11 mouse cellular contexts compared by ENCODE assay signal in genomic region chr10:66968541-66968940, GRCm38 (mm10).
DNase-seq lines count a peak whose midpoint lies in the region; ATAC-seq and TF ChIP-seq lines count a peak whose summit lies in the region.
"Had no signal": no experiment of that assay in that cellular context is flagged by ENCODE, and none has a peak within 500 bp of the region (broad histone marks: within the 10 kb centered on the region; RNA-seq: fewer than 3 reads in every experiment).

No protein-coding gene starts in this region.

- no peak overlapping the region for H3K9ac ChIP-seq in midbrain, embryonic 11.5 days (ENCODE audit: low read length)
- no peak overlapping the region for H3K9ac ChIP-seq in midbrain, embryonic 16.5 days (ENCODE audit: low read depth, low read length)
- H3K9ac ChIP-seq in midbrain, embryonic 14.5 days (replicated peaks; ENCODE audit: low read length) = no peak overlapping the region

- no peaks in the 10 kb centered on the region for H3K36me3 ChIP-seq in midbrain, embryonic 11.5 days (ENCODE audit: control insufficient read depth, insufficient read depth, low read length)
- H3K36me3 ChIP-seq in midbrain, embryonic 16.5 days (ENCODE audit: control insufficient read depth, insufficient read depth, low read length) = no peaks in the 10 kb centered on the region
- no peaks in the 10 kb centered on the region for H3K36me3 ChIP-seq in kidney, adult 2 months (ENCODE audit: control insufficient read depth, insufficient read depth, low read length)
- no peaks in the 10 kb centered on the region for H3K36me3 ChIP-seq in midbrain, embryonic 14.5 days (ENCODE audit: control insufficient read depth, insufficient read depth, low read length)
- H3K36me3 ChIP-seq: G1E had no signal

- H3K27me3 ChIP-seq in midbrain, embryonic 11.5 days (ENCODE audit: control insufficient read depth, insufficient read depth, low read length) = no peaks in the 10 kb centered on the region
- H3K27me3 ChIP-seq in midbrain, embryonic 16.5 days (ENCODE audit: control insufficient read depth, insufficient read depth, low read depth, low read length) = no peaks in the 10 kb centered on the region
- no peaks in the 10 kb centered on the region for H3K27me3 ChIP-seq in kidney, adult 2 months (replicated peaks; ENCODE audit: control insufficient read depth, insufficient read depth, low read length)
- H3K27me3 ChIP-seq in midbrain, embryonic 14.5 days (ENCODE audit: control insufficient read depth, insufficient read depth, low read length) = no peaks in the 10 kb centered on the region

- no peaks in the 10 kb centered on the region for H3K9me3 ChIP-seq in midbrain, embryonic 11.5 days (ENCODE audit: control insufficient read depth, low read length)
- no peaks in the 10 kb centered on the region for H3K9me3 ChIP-seq in midbrain, embryonic 16.5 days (replicated peaks; ENCODE audit: control insufficient read depth, low read length, poor library complexity, severe bottlenecking)
- peaks cover 4% of the 10 kb centered on the region; the same call in 1 of the 2 replicates for H3K9me3 ChIP-seq in midbrain, embryonic 14.5 days (ENCODE audit: control insufficient read depth, low read length)
- H3K9me3 ChIP-seq: G1E had no signal

- peak; percentile 71 for ATAC-seq in midbrain, embryonic 11.5 days (ENCODE audit: low FRiP score)
- ATAC-seq in midbrain, embryonic 16.5 days = no peak
- peak; percentile 34 for ATAC-seq in midbrain, embryonic 14.5 days (ENCODE audit: low FRiP score, low TSS enrichment)
- ATAC-seq in megakaryocyte-erythroid progenitor cell, adult 5-6 weeks (replicated peaks; ENCODE audit: low FRiP score, low TSS enrichment, poor library complexity, severe bottlenecking) = no peak
- no peak for ATAC-seq in megakaryocyte progenitor cell, adult 5-6 weeks (replicated peaks; ENCODE audit: poor library complexity)

- H3K4me2 ChIP-seq in midbrain, embryonic 11.5 days = no peak overlapping the region
- H3K4me2 ChIP-seq in midbrain, embryonic 16.5 days (ENCODE audit: low read length) = no peak overlapping the region
- no peak overlapping the region for H3K4me2 ChIP-seq in midbrain, embryonic 14.5 days (ENCODE audit: low read length)

- peaks cover 2% of the 10 kb centered on the region; the same call in 1 of the 2 replicates for H3K4me1 ChIP-seq in midbrain, embryonic 11.5 days (ENCODE audit: control insufficient read depth, insufficient read depth, low read length)
- no peaks in the 10 kb centered on the region for H3K4me1 ChIP-seq in midbrain, embryonic 16.5 days (ENCODE audit: control insufficient read depth, insufficient read depth, low read length)
- H3K4me1 ChIP-seq in kidney, adult 2 months (ENCODE audit: control insufficient read depth, insufficient read depth, low read length) = peaks cover 7% of the 10 kb centered on the region
- no peaks in the 10 kb centered on the region for H3K4me1 ChIP-seq in midbrain, embryonic 14.5 days (ENCODE audit: control insufficient read depth, insufficient read depth, low read length)

- no peak overlapping the region for H3K27ac ChIP-seq in midbrain, embryonic 11.5 days (ENCODE audit: low read depth, low read length)
- H3K27ac ChIP-seq in midbrain, embryonic 16.5 days (ENCODE audit: low read length) = no peak overlapping the region
- no peak overlapping the region for H3K27ac ChIP-seq in kidney, adult 2 months (ENCODE audit: insufficient read depth, low read depth, low read length)
- no peak overlapping the region for H3K27ac ChIP-seq in midbrain, embryonic 14.5 days (replicated peaks; ENCODE audit: low read depth, low read length)

- 17% methylated on average over 4 of the region's 4 CpGs for WGBS in midbrain, embryonic 11.5 days
- WGBS in midbrain, embryonic 16.5 days = 14% methylated on average over 4 of the region's 4 CpGs
- 51% methylated on average over 4 of the region's 4 CpGs for WGBS in kidney, adult 2 months
- 17% methylated on average over 4 of the region's 4 CpGs for WGBS in midbrain, embryonic 14.5 days

- no peak for TF ChIP-seq CTCF in kidney, adult 2 months (conservative IDR thresholded peaks at IDR 0.05; ENCODE audit: insufficient read depth, insufficient read length, low read depth, low read length)

- TF ChIP-seq POLR2A in kidney, adult 2 months (IDR thresholded peaks at IDR 0.05; ENCODE audit: low read depth, low read length) = no peak

- H3K4me3 ChIP-seq in midbrain, embryonic 11.5 days (ENCODE audit: low read depth, low read length) = no peak overlapping the region
- no peak overlapping the region for H3K4me3 ChIP-seq in midbrain, embryonic 16.5 days (ENCODE audit: low read depth, low read length)
- H3K4me3 ChIP-seq in kidney, adult 2 months (ENCODE audit: insufficient read depth, low read depth, low read length) = no peak overlapping the region
- no peak overlapping the region for H3K4me3 ChIP-seq in midbrain, embryonic 14.5 days (replicated peaks; ENCODE audit: low read depth, low read length)

- peak; percentile 88 for DNase-seq in midbrain, embryonic 11.5 days (ENCODE audit: low spot score, missing footprints)
- DNase-seq in embryo, embryonic 11 days = peak; percentile 69
- peak; percentile 56 for DNase-seq in kidney, adult 2 months
- DNase-seq in midbrain, embryonic 14.5 days = peak; percentile 56
- no peak for DNase-seq in thymus, postnatal 14 days
- DNase-seq: adrenal gland, postnatal 36 days; gastrocnemius, postnatal 25 days had no signal

Comparison
In these comparisons a context has a peak if more than half of its experiments do, and no peak if none do; other contexts are left out.
1. ATAC-seq: peak in midbrain, embryonic 11.5 days (single experiment) and midbrain, embryonic 14.5 days (single experiment); none in midbrain, embryonic 16.5 days (single experiment), megakaryocyte-erythroid progenitor cell, adult 5-6 weeks (single experiment) and megakaryocyte progenitor cell, adult 5-6 weeks (single experiment).